Mouse (Mus musculus) kidney, embryonic 16.5 days (tissue): ENCODE measurements around the gene Polr2j. TPM values are rescaled to one million over a fixed set of nuclear protein-coding genes. Genes with fewer than 3 reads are reported as not detected.

Experiments used
- ATAC-seq: fragments of 200-750 bp; cut with Nextera tagmentation; 2 replicates; pipeline ENCODE4 v1.8.0; 2017; ENCODE audit warnings: moderate TSS enrichment; ENCODE audit not compliant: low FRiP score, low TSS enrichment
- H3K27ac ChIP-seq: fragments of 300-500 bp; sonication (generic); 2 replicates; pipeline ENCODE4 v1.5.1; 2014; ENCODE audit warnings: low read length
- H3K27me3 ChIP-seq: fragments of 300-500 bp; sonication (generic); 2 replicates; pipeline ENCODE4 v1.6.1; 2014; ENCODE audit warnings: low read length, control low read depth, mixed read lengths; ENCODE audit not compliant: insufficient read depth
- H3K36me3 ChIP-seq: fragments of 300-500 bp; sonication (generic); 2 replicates; pipeline ENCODE4 v1.6.1; 2014; ENCODE audit warnings: low read length, control low read depth, mixed read lengths; ENCODE audit not compliant: insufficient read depth
- H3K4me1 ChIP-seq: fragments of 300-500 bp; sonication (generic); 2 replicates; pipeline ENCODE4 v1.6.1; 2014; ENCODE audit warnings: low read length, control low read depth, mixed read lengths; ENCODE audit not compliant: insufficient read depth
- H3K4me2 ChIP-seq: fragments of 300-500 bp; sonication (generic); replicated peaks from 2 replicates; pipeline ENCODE4 v1.6.1; 2014; ENCODE audit warnings: low read depth, low read length
- H3K4me3 ChIP-seq: fragments of 300-500 bp; sonication (generic); 2 replicates; pipeline ENCODE4 v1.5.1; 2014; ENCODE audit warnings: mild to moderate bottlenecking, low read length
- H3K9ac ChIP-seq: fragments of 300-500 bp; sonication (generic); replicated peaks from 2 replicates; pipeline ENCODE4 v1.6.1; 2014; ENCODE audit warnings: low read length
- H3K9me3 ChIP-seq: fragments of 300-500 bp; sonication (generic); 2 replicates; pipeline ENCODE4 v1.6.1; 2016; ENCODE audit warnings: low read length, control low read depth
- WGBS: fragments of 180-500 bp; shearing (Covaris S2); extraction: QIAGEN DNeasy Blood & Tissue Kit; methylation state at CpG from one replicate; pipeline ENCODE4 v1.1.7; 2014; 5-methylcytosine and 5-hydroxymethylcytosine counted together
- polyA plus RNA-seq: library from polyadenylated mRNA; unstranded; fragments of >200 nt; fragmentation: Nextera tagmentation; extraction: Ambion mirVana; gene quantifications from 2 replicates; pipeline ENCODE4 v1.2.1, GENCODE M21; 2015

Polr2j gene
- polyA plus RNA-seq, 1 experiment from 2014 or later = 243 TPM

DNA sequence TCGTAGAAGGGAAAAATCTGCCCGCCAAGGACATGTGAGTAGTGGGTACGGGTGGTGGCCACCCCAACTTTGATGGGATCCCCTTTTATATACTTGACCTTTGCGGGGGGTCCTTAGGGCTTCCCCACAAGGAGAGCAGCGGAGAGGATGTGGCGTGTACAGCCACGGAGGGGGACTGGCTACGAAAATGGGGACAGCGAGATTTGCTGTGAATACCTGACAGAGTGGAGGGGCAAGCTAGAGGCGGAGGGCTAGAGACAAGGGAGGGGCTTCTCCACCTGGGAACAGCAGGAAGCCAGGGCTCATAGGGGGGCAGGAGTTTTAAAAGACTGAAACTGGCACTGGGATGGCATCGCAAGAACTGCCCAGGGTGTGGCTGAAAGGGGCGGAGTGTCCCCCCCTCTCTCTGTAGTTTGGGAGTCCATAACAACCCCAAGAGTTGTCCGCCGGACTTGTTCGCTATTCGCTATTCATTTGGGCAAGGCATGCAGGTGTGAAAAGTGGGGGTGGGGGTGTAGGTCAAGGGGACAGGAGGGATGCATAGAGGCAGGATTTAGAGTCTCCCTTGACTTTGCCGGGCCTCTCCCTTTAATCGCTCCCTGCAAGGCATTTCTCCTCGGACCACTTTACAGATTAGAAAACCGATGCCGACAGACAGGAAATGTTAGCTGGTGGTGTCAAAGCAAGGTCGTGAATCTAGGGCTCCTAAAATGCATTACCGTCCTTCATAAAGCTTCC lies 32.1 kb upstream of the Polr2j start:
- 0 out of 2 replicates have a peak overlapping the region, but pooled peaks have one; percentile 38 for H3K27ac ChIP-seq
- H3K4me1 ChIP-seq = peaks cover 28% of the 10 kb centered on the region
- no peaks in the 10 kb centered on the region for H3K27me3 ChIP-seq
- WGBS = under 1% methylated on average over 23 of the region's 23 CpGs
- H3K36me3 ChIP-seq = no peaks in the 10 kb centered on the region
- H3K9me3 ChIP-seq = no peaks in the 10 kb centered on the region
- peak overlapping the region; percentile 98 for H3K4me2 ChIP-seq
- peak overlapping the region; percentile 66 for H3K9ac ChIP-seq
- ATAC-seq = peak; percentile 24
- H3K4me3 ChIP-seq = peak overlapping the region; percentile 59

DNA sequence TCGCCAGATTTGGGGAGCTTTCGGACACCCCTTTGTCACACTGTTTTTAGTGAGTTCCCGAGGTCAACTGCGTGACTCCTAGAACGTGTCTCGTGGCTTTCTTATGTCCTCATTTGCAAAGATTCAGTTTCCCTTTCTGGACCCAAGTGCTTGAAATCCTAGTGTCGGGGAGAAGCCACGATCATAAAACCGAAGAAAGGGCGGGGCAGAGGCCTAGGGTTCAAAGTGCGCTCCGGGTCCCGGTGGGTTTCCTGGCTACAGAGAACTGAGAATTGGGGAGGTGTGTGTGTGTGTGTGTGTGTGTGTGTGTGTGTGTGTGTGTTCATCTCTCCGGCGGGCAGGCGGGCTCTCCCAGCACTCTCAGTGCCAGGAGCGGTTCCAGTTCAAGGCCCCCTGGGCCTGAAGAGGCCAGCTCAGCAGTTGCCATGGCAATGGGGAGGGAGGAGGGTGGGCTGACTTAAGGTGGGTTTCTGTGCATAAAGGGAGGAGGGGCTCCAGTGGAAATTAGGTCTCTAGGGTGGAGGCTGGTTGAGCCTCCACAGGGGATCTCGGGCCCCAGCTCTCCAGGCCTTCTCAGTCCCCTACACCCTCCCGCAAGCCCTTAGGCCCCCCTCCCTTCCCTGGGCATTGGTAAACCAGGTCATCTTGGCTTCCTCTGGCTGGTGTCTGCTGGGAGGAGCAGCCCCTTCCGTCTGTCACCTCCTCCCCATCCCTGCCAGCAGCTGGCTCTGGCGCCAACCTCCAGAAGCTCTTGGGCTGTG lies 31.4 kb upstream of the Polr2j start:
- H3K4me2 ChIP-seq = peak overlapping the region; percentile 98
- H3K27ac ChIP-seq = 0 out of 2 replicates have a peak overlapping the region, but pooled peaks have one; percentile 38
- H3K9me3 ChIP-seq = no peaks in the 10 kb centered on the region
- no peaks in the 10 kb centered on the region for H3K27me3 ChIP-seq
- H3K9ac ChIP-seq = peak overlapping the region; percentile 66
- 8% methylated on average over 21 of the region's 21 CpGs for WGBS
- H3K4me1 ChIP-seq = peaks cover 28% of the 10 kb centered on the region
- H3K4me3 ChIP-seq = peak overlapping the region; percentile 59
- ATAC-seq = peak; percentile 42
- H3K36me3 ChIP-seq = no peaks in the 10 kb centered on the region

DNA sequence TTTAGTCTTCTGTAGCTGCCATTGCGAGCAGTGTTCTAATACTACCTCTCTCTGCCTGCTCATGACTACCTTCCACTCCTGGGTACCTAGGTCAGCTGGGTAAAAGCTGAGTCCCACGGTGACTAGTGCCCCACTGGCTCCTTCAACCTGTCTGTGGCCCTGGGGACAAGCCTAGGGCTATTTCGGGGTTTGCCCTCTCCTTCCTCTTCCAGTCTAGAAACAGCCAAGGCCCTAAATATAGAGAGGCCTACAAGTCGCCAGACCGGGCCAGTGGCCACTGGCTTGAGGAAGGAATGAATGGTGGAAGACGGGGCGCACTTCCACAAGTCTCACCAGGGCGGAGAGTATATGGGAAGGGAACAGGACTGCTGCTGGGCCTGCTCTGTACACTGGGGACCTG lies 30.1 kb upstream of the Polr2j start:
- no peaks in the 10 kb centered on the region for H3K27me3 ChIP-seq
- H3K27ac ChIP-seq = no peak overlapping the region
- no peaks in the 10 kb centered on the region for H3K9me3 ChIP-seq
- H3K9ac ChIP-seq = no peak overlapping the region
- ATAC-seq = no peak
- H3K36me3 ChIP-seq = no peaks in the 10 kb centered on the region
- 88% methylated on average over 8 of the region's 8 CpGs for WGBS
- H3K4me1 ChIP-seq = peaks cover 28% of the 10 kb centered on the region
- no peak overlapping the region for H3K4me3 ChIP-seq
- H3K4me2 ChIP-seq = no peak overlapping the region

DNA sequence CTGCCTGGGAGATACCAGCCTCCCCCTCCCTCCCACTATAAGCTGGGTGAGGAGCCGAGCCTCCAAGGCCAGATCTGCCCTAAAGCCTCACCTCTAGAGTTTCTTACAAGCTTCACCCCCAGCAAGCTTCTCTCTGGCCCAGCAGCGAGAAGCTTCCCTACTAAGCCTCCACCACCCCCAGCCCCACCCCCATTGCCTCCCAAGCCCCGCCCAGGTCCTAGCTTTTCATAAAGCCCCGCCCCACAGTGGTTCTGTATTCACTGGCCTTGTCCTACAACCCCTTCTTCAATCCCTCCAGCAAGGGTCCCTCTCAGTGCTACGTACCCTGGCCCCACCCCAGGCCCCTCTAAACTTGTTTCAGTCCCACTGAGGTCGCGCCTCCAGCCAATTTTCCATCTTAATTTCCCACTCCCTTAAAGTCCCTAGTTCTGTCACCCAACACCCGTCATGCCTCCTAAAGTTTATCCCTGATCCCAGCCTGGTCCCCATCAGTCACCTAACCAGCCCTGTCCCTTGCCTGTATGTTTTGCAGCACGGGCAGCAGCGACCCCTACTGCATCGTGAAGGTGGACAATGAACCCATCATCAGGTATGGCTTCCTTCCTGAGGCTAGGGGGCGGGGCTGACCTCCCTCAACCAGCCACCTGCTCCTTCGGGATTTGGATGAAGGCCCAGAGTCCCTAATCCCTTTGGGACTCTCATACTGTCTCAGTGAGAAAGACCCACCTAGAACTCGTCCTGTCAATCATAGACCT lies 27.4 kb upstream of the Polr2j start:
- H3K9ac ChIP-seq = no peak overlapping the region
- no peaks in the 10 kb centered on the region for H3K9me3 ChIP-seq
- no peak overlapping the region for H3K4me2 ChIP-seq
- H3K36me3 ChIP-seq = no peaks in the 10 kb centered on the region
- 18% methylated on average over 14 of the region's 14 CpGs for WGBS
- no peaks in the 10 kb centered on the region for H3K27me3 ChIP-seq
- H3K4me1 ChIP-seq = peaks cover 23% of the 10 kb centered on the region
- no peak for ATAC-seq
- H3K27ac ChIP-seq = no peak overlapping the region
- H3K4me3 ChIP-seq = no peak overlapping the region

DNA sequence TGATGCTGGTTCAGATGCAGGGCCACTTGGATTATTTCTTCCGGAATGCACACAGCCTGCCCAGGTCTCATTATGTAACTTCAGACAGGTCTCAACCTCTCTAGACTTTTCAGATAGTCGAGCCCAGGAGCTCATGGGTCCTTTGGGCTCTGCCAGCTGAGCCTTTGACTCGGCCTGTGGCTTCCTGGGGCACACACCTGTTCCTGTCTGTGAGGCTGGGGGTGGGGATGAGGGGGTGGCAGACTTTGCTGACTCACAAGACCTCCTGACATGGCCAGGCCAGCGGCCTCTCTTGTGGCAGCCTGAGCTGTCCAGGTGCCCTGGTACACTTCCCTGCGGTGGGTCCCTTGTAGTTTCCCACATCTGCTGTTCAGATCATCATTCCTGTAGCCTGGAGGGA lies 24.5 kb upstream of the Polr2j start:
- 66% methylated on average over 5 of the region's 5 CpGs for WGBS
- Histone ChIP-seq H3K9ac (no peak overlapping the region), H3K36me3 (no peaks in the 10 kb centered on the region), H3K9me3 (no peaks in the 10 kb centered on the region), H3K4me1 (peaks cover 7% of the 10 kb centered on the region; the same call in 1 of the 2 replicates), H3K27me3 (no peaks in the 10 kb centered on the region), H3K27ac (no peak overlapping the region), H3K4me2 (no peak overlapping the region), H3K4me3 (no peak overlapping the region)
- no peak for ATAC-seq

DNA sequence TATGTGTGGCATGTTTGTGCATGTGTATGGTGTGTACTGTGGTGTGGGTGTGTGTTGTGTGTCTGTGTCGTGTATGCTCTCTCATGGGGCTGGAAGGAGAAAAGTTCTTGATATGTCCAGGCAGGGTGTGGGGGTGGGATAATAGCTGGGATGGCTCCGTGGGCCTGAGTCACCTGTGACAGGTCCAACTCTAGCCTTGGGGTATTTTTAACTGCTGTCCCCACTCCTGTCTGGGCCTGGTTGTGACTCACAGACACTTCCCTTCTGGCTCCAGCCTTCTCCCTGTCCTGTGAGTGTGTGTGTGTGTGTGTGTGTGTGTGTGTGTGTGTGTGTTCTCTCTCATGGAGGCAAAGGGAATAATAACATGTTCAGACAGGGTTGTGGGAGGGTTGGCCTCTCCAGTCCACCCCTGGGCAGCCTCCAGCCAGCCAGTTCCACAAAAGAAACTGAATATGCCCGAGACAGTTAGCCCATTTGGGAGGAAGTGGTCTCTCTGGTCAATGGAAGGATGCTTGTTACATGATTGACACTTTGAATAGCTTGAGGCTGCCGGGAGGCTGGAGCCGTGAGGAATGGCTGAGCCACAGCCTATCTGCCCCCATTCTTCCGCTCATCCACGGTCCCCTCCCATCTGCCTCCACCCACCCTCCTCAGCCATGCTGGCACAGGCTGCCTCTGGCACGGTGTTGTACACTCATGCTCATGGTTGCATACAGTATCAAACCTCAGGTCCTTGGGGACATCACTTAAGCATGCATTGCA lies 22.0 kb upstream of the Polr2j start:
- H3K9ac ChIP-seq = no peak overlapping the region
- H3K27me3 ChIP-seq = no peaks in the 10 kb centered on the region
- no peaks in the 10 kb centered on the region for H3K36me3 ChIP-seq
- no peak overlapping the region for H3K4me3 ChIP-seq
- no peaks in the 10 kb centered on the region for H3K9me3 ChIP-seq
- H3K4me2 ChIP-seq = no peak overlapping the region
- H3K4me1 ChIP-seq = no peaks in the 10 kb centered on the region
- 43% methylated on average over 8 of the region's 8 CpGs for WGBS
- ATAC-seq = no peak
- no peak overlapping the region for H3K27ac ChIP-seq

DNA sequence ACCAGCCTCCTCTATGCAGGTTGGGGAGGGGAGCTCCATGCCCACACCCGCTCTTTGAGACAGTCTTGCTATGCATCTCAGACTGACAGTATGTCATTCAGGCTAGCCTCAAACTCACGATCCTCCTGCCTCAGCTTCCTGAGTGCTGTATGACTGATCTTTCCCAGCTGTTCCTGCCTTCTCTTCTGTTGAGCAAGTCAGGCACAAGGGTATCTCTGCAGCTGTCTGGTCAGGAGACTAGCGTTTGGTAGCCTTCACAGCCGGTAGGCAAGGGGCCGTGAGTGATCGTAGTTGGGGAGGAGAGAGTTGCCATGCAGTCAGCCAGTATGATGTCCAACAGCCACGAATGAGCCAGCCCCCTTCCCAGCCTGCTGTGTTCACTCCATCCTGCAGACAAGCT lies 21.3 kb upstream of the Polr2j start:
- Histone ChIP-seq H3K4me2 (no peak overlapping the region), H3K9me3 (no peaks in the 10 kb centered on the region), H3K4me3 (no peak overlapping the region), H3K4me1 (no peaks in the 10 kb centered on the region), H3K27me3 (no peaks in the 10 kb centered on the region), H3K27ac (no peak overlapping the region), H3K9ac (no peak overlapping the region), H3K36me3 (no peaks in the 10 kb centered on the region)
- 69% methylated on average over 7 of the region's 7 CpGs for WGBS
- no peak for ATAC-seq

DNA sequence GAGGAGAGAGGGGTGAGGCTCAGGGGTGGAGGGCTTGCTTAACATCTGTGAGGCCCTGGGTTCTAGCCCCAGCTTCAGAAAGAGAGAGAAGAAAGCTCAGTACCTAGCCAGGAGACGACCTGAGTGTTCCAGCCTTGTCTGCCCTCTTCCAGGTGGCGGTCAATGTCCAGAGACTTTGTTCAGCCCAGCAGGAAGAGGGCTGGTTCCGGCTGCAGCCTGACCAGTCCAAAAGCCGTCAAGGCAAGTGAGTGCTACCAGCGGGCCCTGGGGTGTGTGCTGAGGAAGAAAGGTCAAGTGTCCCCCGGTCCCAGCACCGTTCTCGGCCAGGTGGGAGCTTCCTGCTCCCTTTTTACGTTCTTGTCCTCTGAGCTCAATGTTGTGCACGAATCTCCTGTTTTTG lies 17.9 kb upstream of the Polr2j start:
- no peak overlapping the region for H3K27ac ChIP-seq
- H3K9me3 ChIP-seq = no peaks in the 10 kb centered on the region
- no peak for ATAC-seq
- no peak overlapping the region for H3K9ac ChIP-seq
- H3K4me3 ChIP-seq = no peak overlapping the region
- H3K4me2 ChIP-seq = no peak overlapping the region
- WGBS = 72% methylated on average over 10 of the region's 10 CpGs
- H3K27me3 ChIP-seq = no peaks in the 10 kb centered on the region
- H3K4me1 ChIP-seq = 0 out of 2 replicates have a peak, but pooled peaks cover 4% of the 10 kb centered on the region
- H3K36me3 ChIP-seq = no peaks in the 10 kb centered on the region

DNA sequence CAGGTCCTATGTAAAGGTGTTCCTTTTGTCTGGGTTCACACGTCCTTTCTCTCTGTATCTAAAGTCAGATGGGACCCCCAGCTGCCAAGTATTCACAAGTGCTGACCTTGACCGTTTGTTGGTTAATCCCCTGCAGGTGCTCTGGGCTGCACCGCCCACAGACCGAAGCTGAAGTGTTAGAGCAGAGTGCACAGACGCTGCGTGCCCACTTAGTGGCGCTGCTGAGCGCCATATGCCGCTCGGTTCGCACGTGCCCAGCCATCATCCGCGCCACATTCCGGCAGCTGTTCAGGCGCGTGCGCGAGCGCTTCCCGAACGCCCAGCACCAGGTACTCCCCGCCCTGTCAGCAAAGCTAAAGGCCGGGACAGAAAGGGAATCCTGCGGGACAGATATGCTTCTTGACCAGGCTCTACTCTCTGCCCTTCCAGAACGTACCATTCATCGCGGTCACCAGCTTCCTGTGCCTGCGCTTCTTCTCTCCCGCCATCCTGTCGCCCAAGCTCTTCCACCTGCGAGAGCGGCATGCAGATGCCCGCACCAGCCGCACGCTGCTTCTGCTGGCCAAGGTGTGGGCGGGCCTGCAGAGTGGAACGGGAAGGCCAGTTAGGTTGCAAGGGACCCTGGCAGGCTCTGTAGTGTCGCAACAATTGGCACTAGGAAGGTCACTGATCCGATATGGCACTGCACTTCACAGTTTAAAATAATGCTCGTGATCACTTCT lies 14.2 kb upstream of the Polr2j start:
- H3K27ac ChIP-seq = no peak overlapping the region

More for the DNA sequence above, 14.2 kb upstream of the Polr2j start:
- Histone ChIP-seq H3K9me3 (peaks cover 4% of the 10 kb centered on the region; the same call in 1 of the 2 replicates), H3K9ac (peak overlapping the region; percentile 60), H3K36me3 (0 out of 2 replicates have a peak, but pooled peaks cover 6% of the 10 kb centered on the region), H3K4me1 (0 out of 2 replicates have a peak, but pooled peaks cover 4% of the 10 kb centered on the region), H3K27me3 (no peaks in the 10 kb centered on the region), H3K4me3 (peak overlapping the region; percentile 36), H3K4me2 (peak overlapping the region; percentile 73)
- 7% methylated on average over 41 of the region's 41 CpGs for WGBS
- ATAC-seq = peak; percentile 83
